In the genomic region with DNA sequence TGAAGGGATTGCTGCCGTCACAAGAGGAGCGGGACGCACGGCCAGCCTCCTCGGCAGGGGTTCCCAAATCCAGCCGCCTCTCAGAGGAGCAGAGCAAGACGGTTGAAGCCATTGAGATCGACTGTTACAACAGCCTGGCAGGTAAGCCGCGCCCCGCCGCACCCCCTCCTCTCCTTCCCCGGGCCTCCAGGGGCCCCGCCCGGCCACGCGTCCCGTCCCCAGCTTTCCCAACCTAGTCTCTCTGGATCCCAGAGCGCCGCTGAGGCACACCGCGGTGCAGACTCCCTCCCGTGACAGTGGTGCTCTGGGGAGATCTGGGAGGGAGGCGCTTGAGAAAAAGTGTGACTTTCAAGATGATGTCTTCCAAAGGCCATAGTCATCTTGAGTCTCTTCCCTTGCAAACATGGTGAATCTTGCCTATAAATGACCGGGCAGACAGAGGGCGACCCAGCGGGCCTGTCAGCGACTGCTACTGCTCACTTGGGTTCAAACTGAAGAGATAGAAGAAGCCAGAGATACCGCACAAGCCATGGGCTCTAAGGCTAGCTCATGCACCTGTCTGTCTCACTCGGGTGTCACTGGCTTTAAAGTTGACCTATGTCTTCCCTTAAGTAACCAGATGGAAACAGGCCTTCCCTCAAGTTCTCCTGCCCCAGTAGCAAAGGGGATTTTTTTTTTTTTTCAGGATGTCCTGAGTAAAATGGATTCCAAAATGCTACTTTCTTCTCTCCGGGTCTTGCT, we compare ENCODE assay signal across 7 mouse cellular contexts. TPM values are rescaled to one million over a fixed set of nuclear protein-coding genes. Genes with fewer than 3 reads are reported as not detected.
DNase-seq lines count a peak whose midpoint lies in the region; ATAC-seq and TF ChIP-seq lines count a peak whose summit lies in the region.

No protein-coding gene starts in this region.

- H3K4me1 ChIP-seq in cortical plate, adult 2 months (ENCODE audit: control insufficient read depth, insufficient read depth, low read length), result peaks cover 4% of the 10 kb centered on the region
- H3K4me1 ChIP-seq in heart, embryonic 15.5 days (replicated peaks), result peaks cover 17% of the 10 kb centered on the region
- peaks cover 3% of the 10 kb centered on the region; the same call in 1 of the 2 replicates for H3K4me1 ChIP-seq in limb, embryonic 11.5 days (ENCODE audit: control insufficient read depth, insufficient read depth, low read length)
- peaks cover 27% of the 10 kb centered on the region for H3K4me1 ChIP-seq in midbrain, embryonic 15.5 days

- peaks cover 64% of the 10 kb centered on the region for H3K27me3 ChIP-seq in heart, embryonic 15.5 days
- peaks cover 47% of the 10 kb centered on the region for H3K27me3 ChIP-seq in limb, embryonic 11.5 days (ENCODE audit: control insufficient read depth, insufficient read depth, low read length)
- peaks cover 4% of the 10 kb centered on the region; the same call in 1 of the 2 replicates for H3K27me3 ChIP-seq in midbrain, embryonic 15.5 days (replicated peaks)

- ATAC-seq in heart, embryonic 15.5 days (replicated peaks; ENCODE audit: insufficient number of reproducible peaks, insufficient read depth, low FRiP score, low read depth), result no peak
- ATAC-seq in limb, embryonic 11.5 days (ENCODE audit: insufficient number of reproducible peaks, low FRiP score, low TSS enrichment, low read depth), result no peak
- peak; percentile 48 for ATAC-seq in midbrain, embryonic 15.5 days (replicated peaks)
- no peak for ATAC-seq in monocyte, adult 5-6 weeks (replicated peaks; ENCODE audit: insufficient number of reproducible peaks, low FRiP score, low TSS enrichment, poor library complexity, severe bottlenecking)

- H3K9me3 ChIP-seq in heart, embryonic 15.5 days (replicated peaks), result no peaks in the 10 kb centered on the region
- no peaks in the 10 kb centered on the region for H3K9me3 ChIP-seq in limb, embryonic 11.5 days (ENCODE audit: control insufficient read depth, low read length)
- H3K9me3 ChIP-seq in midbrain, embryonic 15.5 days, result no peaks in the 10 kb centered on the region

- TF ChIP-seq POLR2A in cortical plate, adult 2 months (IDR thresholded peaks at IDR 0.05; ENCODE audit: extremely low read depth, insufficient read depth, low read length), result no peak; the same call in 1 of the 2 replicates

- no peak for TF ChIP-seq CTCF in cortical plate, adult 2 months (IDR thresholded peaks at IDR 0.05; ENCODE audit: extremely low read depth, insufficient read depth, low read length)

- peak; percentile 30 for DNase-seq in urinary bladder, adult 2 months (ENCODE audit: low spot score)
- DNase-seq in urinary bladder, postnatal 4 days (ENCODE audit: low spot score in 2 of 2), result no peak
- DNase-seq in limb, embryonic 11.5 days (ENCODE audit: low spot score), result peak; percentile 54

- H3K27ac ChIP-seq in cortical plate, adult 2 months (ENCODE audit: insufficient read depth, low read length), result peak overlapping the region; percentile 24
- 0 out of 2 replicates have a peak overlapping the region, but pooled peaks have one; percentile 39 for H3K27ac ChIP-seq in heart, embryonic 15.5 days
- H3K27ac ChIP-seq in limb, embryonic 11.5 days (replicated peaks; ENCODE audit: low read depth, low read length), result no peak overlapping the region
- H3K27ac ChIP-seq in midbrain, embryonic 15.5 days, result peak overlapping the region; percentile 95

- H3K4me2 ChIP-seq in heart, embryonic 15.5 days, result peak overlapping the region; percentile 98
- peak overlapping the region; percentile 94 for H3K4me2 ChIP-seq in limb, embryonic 11.5 days (ENCODE audit: low read depth, severe bottlenecking)
- H3K4me2 ChIP-seq in midbrain, embryonic 15.5 days, result peak overlapping the region; percentile 69

- H3K9ac ChIP-seq in heart, embryonic 15.5 days, result peak overlapping the region; percentile 58
- peak overlapping the region; percentile 48; the same call in 1 of the 2 replicates for H3K9ac ChIP-seq in limb, embryonic 11.5 days (ENCODE audit: low read length)
- peak overlapping the region; percentile 88 for H3K9ac ChIP-seq in midbrain, embryonic 15.5 days

- WGBS in heart, embryonic 15.5 days, result 4% methylated on average over 31 of the region's 31 CpGs
- 2% methylated on average over 31 of the region's 31 CpGs for WGBS in limb, embryonic 11.5 days
- 2% methylated on average over 27 of the region's 31 CpGs for WGBS in midbrain, embryonic 15.5 days

- H3K4me3 ChIP-seq in cortical plate, adult 2 months (ENCODE audit: insufficient read depth, low read length), result peak overlapping the region; percentile 80
- peak overlapping the region; percentile 65 for H3K4me3 ChIP-seq in heart, embryonic 15.5 days
- H3K4me3 ChIP-seq in limb, embryonic 11.5 days (ENCODE audit: low read depth, low read length), result peak overlapping the region; percentile 45
- H3K4me3 ChIP-seq in midbrain, embryonic 15.5 days, result peak overlapping the region; percentile 81

- no peaks in the 10 kb centered on the region for H3K36me3 ChIP-seq in heart, embryonic 15.5 days
- no peaks in the 10 kb centered on the region for H3K36me3 ChIP-seq in limb, embryonic 11.5 days (ENCODE audit: control insufficient read depth, insufficient read depth, low read length)
- no peaks in the 10 kb centered on the region for H3K36me3 ChIP-seq in midbrain, embryonic 15.5 days (replicated peaks)

RNA-seq across cellular contexts. Expression of gene Ttc9, which starts 0.8 kb away (rescaled TPM):
- polyA plus RNA-seq in urinary bladder, adult 2 months (2012; rRNA removed), result 7.4 and 7.6 TPM in 2 replicates
- 30.2 and 32.4 TPM in 2 replicates for polyA plus RNA-seq in cortical plate, adult 2 months (2012; rRNA removed)
- polyA plus RNA-seq in heart, embryonic 15.5 days (2015; fragmentation: Nextera tagmentation; extraction: Ambion mirVana), result 3.7 and 4.7 TPM in 2 replicates
- 0.35 and 0.54 TPM in 2 replicates for polyA plus RNA-seq in limb, embryonic 11.5 days (2014; fragmentation: Nextera tagmentation; extraction: Ambion mirVana)
- 15.2 and 15.4 TPM in 2 replicates for polyA plus RNA-seq in midbrain, embryonic 15.5 days (2015; fragmentation: Nextera tagmentation; extraction: Ambion mirVana)
- 0.64 TPM in 1 of 3 replicates, not detected in the others for total RNA-seq in monocyte, adult 5-6 weeks (2017)

RNA-seq across cellular contexts. Expression of gene Med6, which starts 37.0 kb away (rescaled TPM):
- 33.0 and 41.8 TPM in 2 replicates for polyA plus RNA-seq in urinary bladder, adult 2 months (2012; rRNA removed)
- 30.3 and 34.0 TPM in 2 replicates for polyA plus RNA-seq in cortical plate, adult 2 months (2012; rRNA removed)
- 37.6 and 42.4 TPM in 2 replicates for polyA plus RNA-seq in heart, embryonic 15.5 days (2015; fragmentation: Nextera tagmentation; extraction: Ambion mirVana)
- polyA plus RNA-seq in limb, embryonic 11.5 days (2014; fragmentation: Nextera tagmentation; extraction: Ambion mirVana), result 98.9 and 99.5 TPM in 2 replicates
- 38.5 and 40.5 TPM in 2 replicates for polyA plus RNA-seq in midbrain, embryonic 15.5 days (2015; fragmentation: Nextera tagmentation; extraction: Ambion mirVana)
- total RNA-seq in monocyte, adult 5-6 weeks (2017), result 71.1 to 93.2 TPM (median 77.1 TPM) in 3 replicates

Comparison
In these comparisons a context has a peak if more than half of its experiments do, and no peak if none do; other contexts are left out.
1. DNase-seq: peak in urinary bladder, adult 2 months (single experiment) and limb, embryonic 11.5 days (single experiment); none in urinary bladder, postnatal 4 days (0 of 2).
2. Peak in every context shown above with its lines, with median percentiles within 50 percentile points of each other: H3K4me3 ChIP-seq, H3K4me2 ChIP-seq and H3K9ac ChIP-seq.